Mouse (Mus musculus) heart, adult 2 months (tissue): ENCODE measurements at regions not wholly inside any gene's neighbourhood (a gene's known extent, or its start where the extent isn't known, plus 50 kb on each side); places are given as distances from the start of the nearest gene placed in this dataset.

Source experiments
- EP300 ChIP-seq: fragments of 200-500 bp; IDR thresholded peaks from 2 replicates; pipeline ENCODE4 v1.6.1; 2011; ENCODE audit warnings: low read depth, low read length, control low read depth; ENCODE audit not compliant: insufficient read depth
- POLR2A ChIP-seq: fragments of 200-500 bp; IDR thresholded peaks from 2 replicates; pipeline ENCODE4 v1.6.1; 2011; ENCODE audit warnings: mild to moderate bottlenecking, low read depth, low read length, control low read depth; ENCODE audit not compliant: insufficient read depth

- no peak for TF ChIP-seq POLR2A
- no peak for TF ChIP-seq EP300
These were observed 200.1 kb downstream of the Zfp462 start for GRCm38 (mm10) chr4:55144995-55145394.
